Mouse (Mus musculus): Measurements from ENCODE around the gene Tusc2. TPM values are rescaled to one million over a fixed set of nuclear protein-coding genes. Genes with fewer than 3 reads are reported as not detected.

The Tusc2 gene
- polyA plus RNA-seq, 1 experiment from 2014 or later: 87.0 TPM

- peaks cover 24% of the 10 kb centered on the region for H3K4me1 ChIP-seq
- H3K4me3 ChIP-seq: no peak overlapping the region
- H3K36me3 ChIP-seq: no peaks in the 10 kb centered on the region
- H3K27ac ChIP-seq: no peak overlapping the region
- H3K27me3 ChIP-seq: peaks cover 4% of the 10 kb centered on the region; the same call in 1 of the 2 replicates
- H3K9ac ChIP-seq: no peak overlapping the region
- no peaks in the 10 kb centered on the region for H3K9me3 ChIP-seq (replicated peaks)
- ATAC-seq (ENCODE audit: low FRiP score): no peak
- no peak overlapping the region for H3K4me2 ChIP-seq (replicated peaks)
- WGBS: 76% methylated on average over 12 of the region's 12 CpGs
Observed at GRCm38 (mm10) chr9:107600745-107601144, 37.7 kb downstream of the Tusc2 start.

GRCm38 (mm10) chr9:107601275-107601674, 38.2 kb downstream of the Tusc2 start:
- peaks cover 25% of the 10 kb centered on the region for H3K4me1 ChIP-seq
- no peak for ATAC-seq (ENCODE audit: low FRiP score)
- H3K4me3 ChIP-seq: no peak overlapping the region
- no peaks in the 10 kb centered on the region for H3K36me3 ChIP-seq
- H3K9ac ChIP-seq: no peak overlapping the region
- no peak overlapping the region for H3K27ac ChIP-seq
- H3K4me2 ChIP-seq (replicated peaks): no peak overlapping the region
- WGBS: 89% methylated on average over 11 of the region's 11 CpGs
- no peaks in the 10 kb centered on the region for H3K9me3 ChIP-seq (replicated peaks)
- H3K27me3 ChIP-seq: peaks cover 4% of the 10 kb centered on the region; the same call in 1 of the 2 replicates

GRCm38 (mm10) chr9:107602068-107602648, 39.1 kb downstream of the Tusc2 start:
- Histone ChIP-seq H3K36me3 (no peaks in the 10 kb centered on the region), H3K4me3 (no peak overlapping the region), H3K4me2 (replicated peaks) (no peak overlapping the region), H3K27me3 (peaks cover 4% of the 10 kb centered on the region; the same call in 1 of the 2 replicates), H3K9me3 (replicated peaks) (no peaks in the 10 kb centered on the region), H3K27ac (0 out of 2 replicates have a peak overlapping the region, but pooled peaks have one; percentile 9), H3K9ac (no peak overlapping the region), H3K4me1 (peaks cover 33% of the 10 kb centered on the region)
- peak; percentile 68; the same call in 1 of the 2 replicates for ATAC-seq (ENCODE audit: low FRiP score)
- 12% methylated on average over 10 of the region's 10 CpGs for WGBS

- Histone ChIP-seq H3K27me3 (peaks cover 6% of the 10 kb centered on the region; the same call in 1 of the 2 replicates), H3K4me2 (replicated peaks) (no peak overlapping the region), H3K4me3 (no peak overlapping the region), H3K36me3 (no peaks in the 10 kb centered on the region), H3K9ac (no peak overlapping the region), H3K4me1 (peaks cover 44% of the 10 kb centered on the region), H3K9me3 (replicated peaks) (no peaks in the 10 kb centered on the region), H3K27ac (no peak overlapping the region)
- no peak for ATAC-seq (ENCODE audit: low FRiP score)
- WGBS: 77% methylated on average over 6 of the region's 6 CpGs
Observed at GRCm38 (mm10) chr9:107603251-107603650, 40.2 kb downstream of the Tusc2 start.

GRCm38 (mm10) chr9:107605041-107605661, 42.1 kb downstream of the Tusc2 start:
- H3K9ac ChIP-seq: peak overlapping the region; percentile 38; the same call in 1 of the 2 replicates
- peak overlapping the region; percentile 17; the same call in 1 of the 2 replicates for H3K4me3 ChIP-seq
- H3K36me3 ChIP-seq: no peaks in the 10 kb centered on the region
- H3K27ac ChIP-seq: no peak overlapping the region
- 38% methylated on average over 22 of the region's 23 CpGs for WGBS
- no peaks in the 10 kb centered on the region for H3K9me3 ChIP-seq (replicated peaks)
- H3K4me2 ChIP-seq (replicated peaks): peak overlapping the region; percentile 39
- peaks cover 59% of the 10 kb centered on the region for H3K4me1 ChIP-seq
- H3K27me3 ChIP-seq: peaks cover 3% of the 10 kb centered on the region; the same call in 1 of the 2 replicates
- ATAC-seq (ENCODE audit: low FRiP score): no peak

- H3K4me3 ChIP-seq: no peak overlapping the region
- no peaks in the 10 kb centered on the region for H3K9me3 ChIP-seq (replicated peaks)
- 8% methylated on average over 9 of the region's 9 CpGs for WGBS
- peak overlapping the region; percentile 1; the same call in 1 of the 2 replicates for H3K27ac ChIP-seq
- no peak for ATAC-seq (ENCODE audit: low FRiP score)
- H3K36me3 ChIP-seq: no peaks in the 10 kb centered on the region
- H3K4me2 ChIP-seq (replicated peaks): peak overlapping the region; percentile 32
- H3K27me3 ChIP-seq: peaks cover 3% of the 10 kb centered on the region; the same call in 1 of the 2 replicates
- peak overlapping the region; percentile 1; the same call in 1 of the 2 replicates for H3K9ac ChIP-seq
- H3K4me1 ChIP-seq: peaks cover 67% of the 10 kb centered on the region
Observed at GRCm38 (mm10) chr9:107606591-107606990, 43.5 kb downstream of the Tusc2 start.

GRCm38 (mm10) chr9:107607036-107607435, 44.0 kb downstream of the Tusc2 start:
- peak overlapping the region; percentile 1; the same call in 1 of the 2 replicates for H3K9ac ChIP-seq
- no peaks in the 10 kb centered on the region for H3K36me3 ChIP-seq
- ATAC-seq (ENCODE audit: low FRiP score): no peak
- 50% methylated on average over 2 of the region's 2 CpGs for WGBS
- H3K27ac ChIP-seq: peak overlapping the region; percentile 1
- peaks cover 3% of the 10 kb centered on the region; the same call in 1 of the 2 replicates for H3K27me3 ChIP-seq
- H3K4me1 ChIP-seq: peaks cover 71% of the 10 kb centered on the region
- no peaks in the 10 kb centered on the region for H3K9me3 ChIP-seq (replicated peaks)
- H3K4me3 ChIP-seq: no peak overlapping the region
- H3K4me2 ChIP-seq (replicated peaks): peak overlapping the region; percentile 32

GRCm38 (mm10) chr9:107607653-107608245, 44.7 kb downstream of the Tusc2 start:
- H3K27me3 ChIP-seq: peaks cover 3% of the 10 kb centered on the region; the same call in 1 of the 2 replicates
- no peaks in the 10 kb centered on the region for H3K36me3 ChIP-seq
- no peak overlapping the region for H3K4me3 ChIP-seq
- no peak overlapping the region for H3K4me2 ChIP-seq (replicated peaks)
- WGBS: 55% methylated on average over 9 of the region's 9 CpGs
- ATAC-seq (ENCODE audit: low FRiP score): no peak
- no peak overlapping the region for H3K9ac ChIP-seq
- H3K4me1 ChIP-seq: peaks cover 69% of the 10 kb centered on the region
- H3K27ac ChIP-seq: 0 out of 2 replicates have a peak overlapping the region, but pooled peaks have one; percentile 31
- H3K9me3 ChIP-seq (replicated peaks): no peaks in the 10 kb centered on the region

- Histone ChIP-seq H3K9ac (no peak within 1 kb of the TSS), H3K27me3 (peaks cover 3% of the 10 kb centered on the region; the same call in 1 of the 2 replicates), H3K4me2 (replicated peaks) (no peak within 1 kb of the TSS), H3K36me3 (0 out of 2 replicates have a peak, but pooled peaks cover under 1% of the 10 kb centered on the region), H3K27ac (0 out of 2 replicates have a peak within 1 kb of the TSS, but pooled peaks have one; percentile 46), H3K4me1 (peaks cover 72% of the 10 kb centered on the region), H3K9me3 (replicated peaks) (no peaks in the 10 kb centered on the region), H3K4me3 (no peak within 1 kb of the TSS)
- no peak for ATAC-seq (ENCODE audit: low FRiP score)
- 45% methylated on average over 11 of the region's 12 CpGs for WGBS
Observed at GRCm38 (mm10) chr9:107608741-107609432, 45.8 kb downstream of the Tusc2 start, which contains the start of gene Sema3b. Gene Sema3b (minus strand): TSS chr9:107609229.

GRCm38 (mm10) chr9:107609433-107609830, 46.4 kb downstream of the Tusc2 start:
- Histone ChIP-seq H3K9ac (no peak overlapping the region), H3K9me3 (replicated peaks) (no peaks in the 10 kb centered on the region), H3K27me3 (peaks cover 3% of the 10 kb centered on the region; the same call in 1 of the 2 replicates), H3K4me2 (replicated peaks) (no peak overlapping the region), H3K27ac (0 out of 2 replicates have a peak overlapping the region, but pooled peaks have one; percentile 46), H3K4me1 (peaks cover 66% of the 10 kb centered on the region), H3K36me3 (peaks cover 4% of the 10 kb centered on the region; the same call in 1 of the 2 replicates), H3K4me3 (no peak overlapping the region)
- 68% methylated on average over 4 of the region's 4 CpGs for WGBS
- ATAC-seq (ENCODE audit: low FRiP score): no peak

GRCm38 (mm10) chr9:107611456-107612190, 48.6 kb downstream of the Tusc2 start:
- 71% methylated on average over 6 of the region's 6 CpGs for WGBS
- Histone ChIP-seq H3K9ac (peak overlapping the region; percentile 64), H3K9me3 (replicated peaks) (no peaks in the 10 kb centered on the region), H3K27me3 (peaks cover 3% of the 10 kb centered on the region; the same call in 1 of the 2 replicates), H3K27ac (peak overlapping the region; percentile 97), H3K4me2 (replicated peaks) (peak overlapping the region; percentile 55), H3K4me3 (no peak overlapping the region), H3K4me1 (peaks cover 64% of the 10 kb centered on the region), H3K36me3 (peaks cover 26% of the 10 kb centered on the region)
- no peak for ATAC-seq (ENCODE audit: low FRiP score)

Measured in hindbrain, embryonic 12.5 days (tissue).